Mouse (Mus musculus) heart, adult 8-10 months (tissue): Measurements from ENCODE around the gene Arhgap29. TPM values are rescaled to one million over a fixed set of nuclear protein-coding genes. Genes with fewer than 3 reads are reported as not detected.

Experiments used
- DNase-seq: peaks from one replicate; pipeline ENCODE4 v3.0.0; 2022; ENCODE audit warnings: low spot score
- total RNA-seq, 4 experiments: library from RNA; stranded (reverse); gene quantifications; 2 replicates each; pipeline ENCODE4 v1.2.4; 2022

Gene Arhgap29
- total RNA-seq, 4 experiments from 2014 or later = 33.4 to 38.6 (median 37.2) TPM

DNA sequence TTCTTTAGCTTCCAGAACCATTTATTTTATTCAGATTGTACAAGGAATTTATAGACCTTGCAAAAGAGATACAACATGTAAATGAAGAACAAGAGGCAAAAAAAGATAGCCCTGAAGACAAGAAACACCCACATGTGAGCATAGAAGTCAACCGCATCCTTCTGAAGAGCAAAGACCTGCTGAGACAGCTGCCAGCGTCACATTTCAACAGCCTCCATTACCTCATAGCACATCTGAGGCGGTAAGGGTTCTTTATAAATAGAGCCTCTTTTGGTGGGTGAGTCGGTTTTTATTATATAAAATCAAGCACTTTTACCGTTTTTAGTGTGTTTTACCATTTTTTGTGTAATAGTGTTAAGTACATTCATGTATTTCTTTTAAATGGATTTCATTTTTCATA is 57.5 kb downstream of the Arhgap29 start:
- DNase-seq = no peak

DNA sequence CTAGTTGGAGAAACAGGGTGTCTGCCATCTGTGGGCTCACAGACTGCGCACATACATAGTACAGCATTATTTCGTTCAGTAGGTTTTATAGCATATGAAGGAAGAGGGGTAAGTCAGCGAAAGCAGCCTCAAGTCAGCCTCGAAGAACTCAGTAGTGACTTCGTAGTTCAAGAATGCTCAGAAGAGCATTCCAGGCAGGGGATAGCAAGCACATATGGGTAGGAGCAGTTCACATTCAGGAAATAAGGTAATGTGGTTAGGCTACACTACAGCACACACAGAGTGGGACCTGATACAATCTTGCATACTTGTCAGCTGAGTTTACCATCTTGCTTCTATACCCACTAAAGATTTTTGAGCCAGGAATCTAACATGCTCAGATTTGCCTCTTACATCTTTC is 58.0 kb downstream of the Arhgap29 start:
- no peak for DNase-seq

- no peak for DNase-seq
These were observed 60.1 kb downstream of the Arhgap29 start for GRCm38 (mm10) chr3:122012464-122012863.

GRCm38 (mm10) chr3:122018421-122018820 is 66.1 kb downstream of the Arhgap29 start:
- no peak for DNase-seq

DNA sequence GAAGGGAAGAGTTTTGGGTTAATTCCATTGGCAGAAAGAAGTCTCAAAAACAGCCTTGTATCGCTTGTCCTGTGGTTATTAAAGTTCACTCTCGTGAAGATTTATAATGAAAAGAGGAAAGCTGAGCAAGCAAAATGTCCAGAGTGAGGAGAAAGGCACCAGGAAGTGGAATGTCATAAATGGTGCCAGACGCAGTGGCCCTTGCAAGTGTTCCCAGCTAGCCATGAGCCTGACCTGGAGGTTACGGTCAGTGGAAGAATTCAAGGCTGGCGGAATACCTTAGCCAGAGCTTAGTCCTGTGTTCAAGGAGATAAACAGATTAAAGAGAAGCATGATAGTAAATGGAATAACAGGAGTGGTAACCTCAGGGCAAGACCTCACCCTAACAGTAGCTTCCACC is 66.8 kb downstream of the Arhgap29 start:
- no peak for DNase-seq

DNA sequence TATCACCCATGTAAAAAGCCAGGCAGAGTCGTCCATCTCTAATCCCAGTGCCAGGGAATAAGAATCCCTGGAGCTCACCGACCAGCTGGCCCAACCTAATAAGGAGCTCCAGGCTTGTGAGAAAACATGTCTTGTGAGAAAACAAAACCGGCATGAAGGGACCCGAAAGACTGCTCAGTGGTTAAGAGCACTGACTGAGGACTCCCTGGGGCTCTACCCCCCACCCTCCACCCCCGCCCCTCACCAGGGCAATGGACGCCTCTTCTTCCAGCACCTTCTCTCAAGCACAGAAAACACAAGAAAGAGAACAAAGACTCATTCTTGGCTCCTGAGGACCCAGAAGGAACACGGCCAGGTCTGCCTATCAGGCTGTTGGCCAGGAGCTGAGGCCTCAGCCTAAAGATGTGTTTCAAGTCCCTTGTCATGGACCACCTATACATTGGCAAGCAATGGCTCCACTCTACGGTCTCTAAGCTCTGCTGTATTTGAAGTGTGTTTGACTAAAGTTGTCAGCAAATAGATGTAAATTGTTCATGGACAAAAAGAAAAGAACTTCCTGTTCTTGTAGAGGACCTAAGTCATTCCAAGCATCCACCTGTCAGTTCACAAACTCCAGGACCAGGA is 68.8 kb downstream of the Arhgap29 start:
- DNase-seq = no peak

GRCm38 (mm10) chr3:122022355-122022754 is 70.0 kb downstream of the Arhgap29 start:
- no peak for DNase-seq

- peak; percentile 31 for DNase-seq
These were observed 74.3 kb downstream of the Arhgap29 start for GRCm38 (mm10) chr3:122026676-122027075.

- no peak for DNase-seq
These were observed 75.4 kb downstream of the Arhgap29 start for GRCm38 (mm10) chr3:122027776-122028175.

DNA sequence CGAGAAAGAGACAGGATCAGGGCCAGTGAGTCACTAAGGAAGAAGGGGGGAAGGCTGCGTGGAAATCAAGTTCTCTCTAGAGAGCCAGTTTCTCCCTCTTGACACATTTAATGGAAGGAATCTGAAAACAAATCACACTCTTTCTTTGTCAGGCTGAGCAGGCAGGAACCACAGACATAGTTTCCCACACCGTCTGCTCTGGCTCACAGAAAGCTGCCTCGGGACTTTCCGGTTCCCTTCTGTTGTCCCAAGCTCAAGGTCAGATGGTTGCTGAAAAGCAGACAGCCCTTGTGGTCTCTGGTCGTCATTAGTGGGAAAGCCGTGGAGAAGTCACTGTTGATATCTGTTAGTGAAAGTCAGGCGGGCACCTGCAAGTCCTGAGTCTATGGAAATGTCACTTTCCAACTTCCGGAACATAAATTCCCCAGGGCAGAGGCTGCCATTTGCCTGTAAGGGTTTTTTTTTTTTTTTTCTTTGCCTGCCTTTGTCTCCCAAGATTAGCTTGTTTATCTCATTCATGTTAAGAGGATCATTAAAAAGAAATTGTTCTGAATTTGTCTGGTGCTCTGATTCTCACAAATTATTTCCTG is 81.0 kb downstream of the Arhgap29 start:
- peak; percentile 57 for DNase-seq

DNA sequence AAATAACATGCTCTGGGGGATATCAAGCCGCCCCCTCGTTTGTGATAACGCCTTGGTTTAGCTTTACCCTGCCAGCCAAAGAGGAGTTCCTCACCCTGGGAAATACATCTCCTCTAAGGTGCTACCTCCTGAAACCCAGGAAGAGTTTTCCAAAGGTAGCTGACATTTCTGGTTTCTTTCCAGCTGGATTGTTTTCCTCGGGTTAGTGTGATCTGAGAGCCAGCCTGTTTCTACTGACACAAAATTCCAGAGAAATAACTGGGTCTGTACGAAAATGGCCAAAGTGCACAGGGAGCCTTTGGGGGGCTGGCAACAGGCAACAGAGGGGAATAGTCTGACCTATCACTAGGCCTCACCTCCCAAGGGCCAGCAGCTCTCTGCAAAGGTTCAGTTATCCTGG is 81.9 kb downstream of the Arhgap29 start:
- no peak for DNase-seq

DNA sequence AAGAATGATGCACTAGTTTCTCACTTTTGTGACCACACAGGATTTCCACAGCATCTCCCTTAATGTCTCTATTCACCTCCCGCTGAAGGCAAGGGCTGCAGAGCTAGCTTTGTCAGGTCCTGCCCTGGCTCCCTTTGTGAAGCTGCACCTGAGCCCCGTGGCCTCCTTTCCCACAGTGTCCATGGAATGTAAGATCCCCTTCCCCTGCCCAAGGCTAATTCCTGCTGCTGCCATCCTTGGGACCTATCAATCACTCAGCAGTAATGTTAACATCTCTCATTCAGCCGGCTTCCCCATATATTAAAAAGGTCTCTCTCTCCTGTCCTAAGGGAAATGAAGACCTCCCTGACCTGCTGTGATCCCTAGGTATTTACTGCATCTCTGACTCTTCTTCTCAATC is 82.8 kb downstream of the Arhgap29 start:
- DNase-seq = no peak

DNA sequence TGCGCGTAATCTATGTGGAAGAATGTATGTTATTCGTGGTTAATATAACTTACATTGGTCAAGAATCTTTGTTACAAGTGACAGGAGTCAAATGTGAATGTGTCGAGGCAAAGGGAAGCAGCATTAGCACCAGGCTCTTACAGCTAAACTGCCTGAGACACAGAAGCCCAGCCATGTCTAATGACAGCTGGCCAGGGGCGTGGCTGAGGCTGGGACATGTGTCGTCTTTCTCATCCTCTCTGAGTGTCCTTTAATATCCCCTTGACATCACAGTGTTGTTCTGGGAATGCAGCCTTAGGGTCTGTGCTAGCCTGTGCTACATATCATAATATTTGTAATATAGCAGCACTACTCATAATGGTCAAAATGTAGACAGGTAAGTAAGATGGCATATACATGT is 88.2 kb downstream of the Arhgap29 start:
- no peak for DNase-seq

GRCm38 (mm10) chr3:122043102-122043501 is 90.8 kb downstream of the Arhgap29 start:
- no peak for DNase-seq

DNA sequence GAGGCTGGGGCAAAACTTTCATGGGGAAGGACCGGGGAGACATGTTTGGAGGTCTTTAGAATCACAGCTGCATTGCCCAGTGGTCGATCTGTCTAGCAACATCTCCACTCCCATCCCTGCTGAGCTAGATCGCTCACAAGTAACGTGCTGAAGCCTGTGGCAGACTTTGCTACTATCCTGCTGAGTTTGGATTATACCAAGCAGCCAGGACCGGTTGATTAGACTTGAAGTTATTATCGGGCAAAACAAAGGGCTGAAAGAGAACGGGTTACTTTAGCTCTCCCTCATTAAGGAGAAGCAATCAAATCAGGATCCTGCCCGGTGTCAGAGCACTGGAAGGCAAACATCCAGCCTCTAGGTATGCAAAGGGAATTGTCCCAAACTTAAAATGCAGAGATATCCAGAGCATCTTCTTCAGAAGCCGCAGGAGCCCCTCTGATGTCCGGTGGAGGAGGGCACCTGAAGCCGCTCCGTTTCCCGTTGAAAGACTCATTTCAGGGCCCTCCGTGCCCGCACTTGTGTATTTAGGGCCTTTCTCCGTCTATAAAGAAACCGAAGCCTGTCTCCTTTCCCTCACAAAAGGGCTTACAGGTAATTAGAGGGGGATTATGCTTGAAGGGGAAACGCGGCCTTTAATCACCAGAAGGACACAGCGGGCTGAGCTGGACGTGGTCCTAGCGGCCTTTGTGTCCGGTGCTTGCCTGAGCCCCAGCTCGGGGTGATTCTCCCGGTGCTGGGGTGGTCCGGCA is 91.6 kb downstream of the Arhgap29 start, which contains the start of gene Abca4:
TSS of gene Abca4 (plus strand) at position 645 of the 749 bp plus-strand sequence.
- DNase-seq = no peak

- DNase-seq = no peak
These were observed 93.9 kb downstream of the Arhgap29 start for GRCm38 (mm10) chr3:122046187-122046620.

GRCm38 (mm10) chr3:122047402-122047801 is 95.1 kb downstream of the Arhgap29 start:
- no peak for DNase-seq

DNA sequence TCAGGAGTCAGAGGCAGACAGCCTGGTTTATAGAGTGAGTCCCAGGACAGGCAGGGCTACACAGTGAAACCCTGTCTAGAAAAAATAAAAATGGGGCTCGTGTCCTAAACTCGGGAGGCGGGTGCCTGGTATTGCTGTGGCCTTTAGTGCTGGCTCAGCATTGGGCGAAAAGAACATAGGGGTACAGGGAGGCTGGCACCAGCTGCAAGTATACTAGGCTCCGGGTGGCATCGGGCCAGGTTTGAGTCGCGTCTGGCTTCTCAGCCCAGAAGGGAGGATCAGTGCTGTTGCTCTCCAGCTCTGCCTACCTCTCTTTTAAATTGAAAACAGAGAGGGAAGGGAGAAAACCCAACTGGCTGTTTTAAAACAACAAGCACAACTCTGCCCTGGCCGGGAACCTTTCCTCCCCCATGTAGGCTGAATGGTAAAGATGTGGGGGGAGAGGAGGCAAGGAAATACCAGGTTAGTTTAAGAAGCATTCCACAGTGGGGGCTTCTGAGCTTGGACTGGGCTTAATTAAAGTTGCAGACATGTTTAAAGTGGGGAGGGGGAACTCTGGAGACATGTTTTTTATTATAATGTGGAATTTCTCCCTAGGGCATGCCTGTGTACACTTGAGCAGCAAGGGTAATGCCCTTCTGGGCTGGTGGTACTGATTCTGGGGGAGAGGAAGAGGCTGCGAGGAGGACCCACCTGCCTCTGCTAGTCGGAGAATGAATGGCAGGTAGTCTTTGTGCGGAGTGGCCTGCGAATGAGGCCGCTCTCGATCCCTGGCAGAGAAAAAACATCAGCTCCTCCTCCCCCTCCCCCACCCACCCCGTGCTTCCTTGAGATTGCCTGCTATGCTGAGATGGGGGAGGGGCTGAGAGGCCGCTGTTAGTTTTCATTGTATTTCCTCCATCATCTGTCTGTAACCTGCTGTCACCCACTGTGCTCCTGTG is 95.8 kb downstream of the Arhgap29 start:
- DNase-seq = peak; percentile 39

DNA sequence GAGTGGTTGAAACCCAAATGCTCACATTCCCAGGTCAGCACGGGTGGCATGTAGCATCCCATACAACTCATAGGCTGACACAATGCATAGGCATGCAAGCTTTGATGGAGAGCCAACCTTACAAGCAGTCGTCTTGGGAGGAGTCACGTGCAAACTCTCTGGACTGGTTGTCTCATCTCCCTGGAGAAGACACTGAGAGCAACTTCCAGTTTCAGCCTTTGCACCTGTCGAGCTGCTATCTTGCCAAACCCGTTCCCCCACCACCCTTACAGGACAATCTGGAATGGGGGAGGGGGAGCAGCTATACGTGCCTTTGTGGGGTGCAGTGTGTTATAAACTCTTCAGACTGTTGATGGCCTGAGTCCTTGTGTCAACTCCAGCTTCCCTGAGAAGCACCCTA is 96.8 kb downstream of the Arhgap29 start:
- DNase-seq = no peak

DNA sequence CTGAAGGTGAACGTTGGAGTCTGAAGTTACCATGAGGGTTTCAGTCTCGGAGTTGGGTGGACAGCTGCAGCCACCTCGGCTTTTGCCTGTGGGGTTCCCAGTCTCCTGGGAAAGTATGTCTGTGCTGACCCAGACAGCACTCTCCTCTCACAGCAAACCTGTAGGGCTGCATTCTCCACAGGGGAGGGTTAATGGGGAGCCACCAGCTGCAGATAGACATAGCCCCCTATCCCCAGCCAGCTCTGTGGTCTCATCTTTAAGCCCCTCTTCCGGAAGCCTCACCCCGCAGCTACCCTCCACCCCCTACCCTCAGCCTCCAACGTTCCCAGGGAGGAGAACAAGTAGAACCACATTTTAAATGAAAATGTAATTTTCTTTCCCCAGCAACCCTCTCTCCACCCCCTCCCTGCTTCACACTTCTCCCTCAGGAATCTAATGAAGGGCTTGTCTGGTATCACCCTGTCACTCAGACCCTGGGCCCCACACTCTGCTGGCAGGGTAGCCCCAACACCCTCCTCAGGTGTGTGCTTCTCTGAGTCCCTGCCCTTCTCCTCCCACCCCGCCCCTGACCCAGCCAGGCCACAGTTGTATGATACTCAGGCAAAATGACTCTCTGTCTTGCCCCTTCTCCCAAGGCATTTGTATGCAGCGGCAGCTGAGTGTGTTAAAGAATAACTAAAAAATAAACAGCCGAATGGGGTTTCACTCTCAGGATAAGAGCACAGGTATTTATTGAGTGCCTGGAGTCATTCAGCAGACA is 106.3 kb downstream of the Arhgap29 start:
- no peak for DNase-seq

DNA sequence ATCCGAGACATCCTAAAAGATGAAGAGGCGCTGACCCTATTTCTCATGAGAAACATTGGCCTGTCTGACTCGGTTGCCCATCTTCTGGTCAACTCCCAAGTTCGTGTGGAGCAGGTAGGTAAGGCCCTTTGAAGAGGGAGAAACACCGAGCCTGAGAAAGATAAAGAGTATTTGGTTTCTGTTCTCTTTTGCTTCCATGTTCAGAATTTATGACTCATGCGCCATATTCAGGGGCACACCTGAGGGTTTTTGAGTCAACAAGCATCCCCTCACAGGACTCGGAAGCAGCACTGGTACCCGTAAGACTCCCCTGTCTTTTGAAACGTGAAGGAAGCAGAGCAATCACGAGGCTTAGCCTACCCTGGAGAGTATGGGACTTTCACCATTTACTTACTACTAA is 110.2 kb downstream of the Arhgap29 start:
- DNase-seq = no peak
